In genomic region chr6:39872901-39873591, GRCm38 (mm10) we compare ENCODE assay signal across 9 mouse cellular contexts. TPM values are rescaled to one million over a fixed set of nuclear protein-coding genes. Genes with fewer than 3 reads are reported as not detected.
DNase-seq lines count a peak whose midpoint lies in the region; ATAC-seq and TF ChIP-seq lines count a peak whose summit lies in the region.
"Had no signal": no experiment of that assay in that cellular context is flagged by ENCODE, and none has a peak within 500 bp of the region (broad histone marks: within the 10 kb centered on the region; RNA-seq: fewer than 3 reads in every experiment).

TSS of gene Tmem178b (plus strand) at chr6:39873271.

- DNase-seq in lung, adult 2 months, result peak; percentile 4
- no peak for DNase-seq in lung, postnatal 25 days (ENCODE audit: low spot score)
- peak; percentile 68 for DNase-seq in cerebellum, adult 9-11 months
- DNase-seq in kidney, adult 11 months, result peak; percentile 4
- DNase-seq in retina, postnatal 1 day, result peak; percentile 72

- no peak within 1 kb of the TSS for H3K27ac ChIP-seq in limb, embryonic 13.5 days

- 1% methylated on average over 63 of the region's 63 CpGs for WGBS in lung, adult 2 months
- under 1% methylated on average over 60 of the region's 63 CpGs for WGBS in limb, embryonic 13.5 days

- H3K4me1 ChIP-seq in lung, adult 2 months (ENCODE audit: control insufficient read depth, insufficient read depth, low read length), result no peaks in the 10 kb centered on the region
- peaks cover 22% of the 10 kb centered on the region for H3K4me1 ChIP-seq in limb, embryonic 13.5 days

- TF ChIP-seq POLR2A in lung, adult 2 months (IDR thresholded peaks at IDR 0.05; ENCODE audit: borderline replicate concordance, extremely low read depth, low read depth, low read length), result no peak

- ATAC-seq in frontal cortex, adult (ENCODE audit: low TSS enrichment), result peak; percentile 10; the same call in 1 of the 2 replicates
- ATAC-seq in limb, embryonic 13.5 days (ENCODE audit: low FRiP score, low read depth), result 0 out of 2 replicates have a peak, but pooled peaks have one; percentile 10
- ATAC-seq in inflammation-experienced regulatory T-cells, adult 6 months, result no peak

- H3K4me3 ChIP-seq in lung, adult 2 months (replicated peaks; ENCODE audit: extremely low read depth, low read depth, low read length), result no peak within 1 kb of the TSS
- peak within 1 kb of the TSS; percentile 56 for H3K4me3 ChIP-seq in limb, embryonic 13.5 days

- peak within 1 kb of the TSS; percentile 96 for H3K4me2 ChIP-seq in limb, embryonic 13.5 days (replicated peaks)

- H3K9me3 ChIP-seq in limb, embryonic 13.5 days, result no peaks in the 10 kb centered on the region

- H3K36me3 ChIP-seq in limb, embryonic 13.5 days, result no peaks in the 10 kb centered on the region
- H3K36me3 ChIP-seq: G1E had no signal

- H3K27me3 ChIP-seq in limb, embryonic 13.5 days, result peaks cover 85% of the 10 kb centered on the region

- H3K9ac ChIP-seq in limb, embryonic 13.5 days, result peak within 1 kb of the TSS; percentile 58

- TF ChIP-seq CTCF in lung, adult 2 months (IDR thresholded peaks at IDR 0.05; ENCODE audit: insufficient read depth, low read length), result no peak

RNA-seq across cellular contexts. Expression of gene Tmem178b, which starts in this region (rescaled TPM):
- 0.34 and 0.37 TPM in 2 replicates for polyA plus RNA-seq in lung, adult 2 months (2012; rRNA removed)
- polyA plus RNA-seq in limb, embryonic 13.5 days (2015; fragmentation: Nextera tagmentation; extraction: Ambion mirVana), result 1.3 and 1.5 TPM in 2 replicates
- not detected for polyA plus RNA-seq in inflammation-experienced regulatory T-cells, adult 6 months (2017; shearing (Covaris generic))
- polyA plus RNA-seq: G1E had no signal

Comparison
In these comparisons a context has a peak if more than half of its experiments do, and no peak if none do; other contexts are left out.
1. Peak in DNase-seq in lung, adult 2 months; RNA of the gene not detected or under 1 TPM.